In the genomic region with DNA sequence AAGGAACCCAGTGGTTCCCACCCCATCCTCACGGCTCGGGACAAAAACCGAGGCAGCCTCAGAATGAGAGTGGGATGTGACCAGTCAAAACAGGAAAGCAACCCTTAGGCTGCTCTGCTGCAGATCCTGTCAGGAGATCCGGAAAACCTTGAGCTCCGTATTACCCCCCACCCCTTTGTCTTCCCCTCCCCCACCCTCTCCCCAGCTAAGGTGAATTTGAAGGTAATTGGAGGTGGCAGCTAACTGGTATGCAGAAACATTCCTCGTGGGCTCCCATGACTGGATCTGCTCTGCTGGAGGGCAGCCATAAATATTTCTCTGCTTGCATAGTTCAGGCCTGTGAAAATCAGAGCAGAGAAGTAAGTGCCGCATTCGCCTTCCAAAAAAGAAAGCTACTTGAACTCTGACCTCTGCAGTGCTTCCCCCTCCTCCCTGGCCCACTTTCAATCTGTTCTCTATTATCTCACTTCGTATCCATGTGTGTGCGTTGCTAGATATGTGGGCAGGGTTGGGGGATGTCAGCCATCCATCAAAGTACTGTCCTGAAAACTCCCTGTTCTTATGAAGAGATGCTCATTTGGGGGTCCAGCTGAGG, we compare ENCODE assay signal across 8 mouse cellular contexts.
DNase-seq lines count a peak whose midpoint lies in the region; ATAC-seq lines count a peak whose summit lies in the region.

No protein-coding gene starts in this region.

- 57% methylated on average over 10 of the region's 10 CpGs for WGBS in forebrain, embryonic 10.5 days
- WGBS in forebrain, embryonic 14.5 days: 69% methylated on average over 10 of the region's 10 CpGs
- 10% methylated on average over 10 of the region's 10 CpGs for WGBS in embryonic facial prominence, embryonic 15.5 days
- WGBS in kidney, embryonic 14.5 days: 18% methylated on average over 10 of the region's 10 CpGs
- 31% methylated on average over 10 of the region's 10 CpGs for WGBS in neural tube, embryonic 11.5 days
- WGBS in liver, embryonic 11.5 days: 44% methylated on average over 10 of the region's 10 CpGs

- peak overlapping the region; percentile 75 for H3K27ac ChIP-seq in forebrain, embryonic 10.5 days
- no peak overlapping the region for H3K27ac ChIP-seq in forebrain, embryonic 14.5 days (ENCODE audit: low read depth, low read length)
- peak overlapping the region; percentile 82 for H3K27ac ChIP-seq in embryonic facial prominence, embryonic 15.5 days (replicated peaks)
- H3K27ac ChIP-seq in kidney, embryonic 14.5 days (ENCODE audit: low read depth, low read length): no peak overlapping the region; the same call in 1 of the 2 replicates
- H3K27ac ChIP-seq in neural tube, embryonic 11.5 days (ENCODE audit: low read depth, low read length): 0 out of 2 replicates have a peak overlapping the region, but pooled peaks have one; percentile 9
- no peak overlapping the region for H3K27ac ChIP-seq in liver, embryonic 11.5 days (ENCODE audit: low read depth, low read length)

- H3K36me3 ChIP-seq in forebrain, embryonic 10.5 days (replicated peaks): no peaks in the 10 kb centered on the region
- H3K36me3 ChIP-seq in forebrain, embryonic 14.5 days (ENCODE audit: control insufficient read depth, insufficient read depth, low read length): no peaks in the 10 kb centered on the region
- no peaks in the 10 kb centered on the region for H3K36me3 ChIP-seq in embryonic facial prominence, embryonic 15.5 days
- no peaks in the 10 kb centered on the region for H3K36me3 ChIP-seq in kidney, embryonic 14.5 days (ENCODE audit: control insufficient read depth, insufficient read depth, low read length)
- H3K36me3 ChIP-seq in neural tube, embryonic 11.5 days (ENCODE audit: control insufficient read depth, insufficient read depth, low read length): no peaks in the 10 kb centered on the region
- no peaks in the 10 kb centered on the region for H3K36me3 ChIP-seq in liver, embryonic 11.5 days (ENCODE audit: control insufficient read depth, insufficient read depth, low read length)

- no peaks in the 10 kb centered on the region for H3K27me3 ChIP-seq in forebrain, embryonic 10.5 days (ENCODE audit: poor library complexity, severe bottlenecking)
- H3K27me3 ChIP-seq in forebrain, embryonic 14.5 days (replicated peaks; ENCODE audit: control insufficient read depth, insufficient read depth, low read length): no peaks in the 10 kb centered on the region
- H3K27me3 ChIP-seq in embryonic facial prominence, embryonic 15.5 days: no peaks in the 10 kb centered on the region
- no peaks in the 10 kb centered on the region for H3K27me3 ChIP-seq in kidney, embryonic 14.5 days (ENCODE audit: control insufficient read depth, insufficient read depth, low read length)
- no peaks in the 10 kb centered on the region for H3K27me3 ChIP-seq in neural tube, embryonic 11.5 days (ENCODE audit: control insufficient read depth, insufficient read depth, low read length)
- H3K27me3 ChIP-seq in liver, embryonic 11.5 days (replicated peaks; ENCODE audit: control insufficient read depth, insufficient read depth, low read length): no peaks in the 10 kb centered on the region

- no peak overlapping the region for H3K4me2 ChIP-seq in forebrain, embryonic 14.5 days (ENCODE audit: low read length)
- peak overlapping the region; percentile 15; the same call in 1 of the 2 replicates for H3K4me2 ChIP-seq in embryonic facial prominence, embryonic 15.5 days (replicated peaks)
- H3K4me2 ChIP-seq in kidney, embryonic 14.5 days (replicated peaks; ENCODE audit: low read depth, low read length): no peak overlapping the region
- H3K4me2 ChIP-seq in neural tube, embryonic 11.5 days (ENCODE audit: low read depth): no peak overlapping the region
- no peak overlapping the region for H3K4me2 ChIP-seq in liver, embryonic 11.5 days

- H3K9me3 ChIP-seq in forebrain, embryonic 10.5 days: no peaks in the 10 kb centered on the region
- no peaks in the 10 kb centered on the region for H3K9me3 ChIP-seq in forebrain, embryonic 14.5 days (replicated peaks; ENCODE audit: control insufficient read depth, low read length)
- no peaks in the 10 kb centered on the region for H3K9me3 ChIP-seq in embryonic facial prominence, embryonic 15.5 days (replicated peaks)
- no peaks in the 10 kb centered on the region for H3K9me3 ChIP-seq in kidney, embryonic 14.5 days (ENCODE audit: control insufficient read depth, low read length)
- H3K9me3 ChIP-seq in neural tube, embryonic 11.5 days (ENCODE audit: control insufficient read depth, low read length): no peaks in the 10 kb centered on the region
- no peaks in the 10 kb centered on the region for H3K9me3 ChIP-seq in liver, embryonic 11.5 days (ENCODE audit: control insufficient read depth, low read length)

- peak; percentile 20 for DNase-seq in forebrain, embryonic 10.5 days (ENCODE audit: extremely low spot score, low spot score)
- no peak for DNase-seq in forebrain, embryonic 14.5 days (ENCODE audit: low spot score)
- peak; percentile 39 for DNase-seq in neural tube, embryonic 11.5 days (ENCODE audit: low spot score)
- no peak for DNase-seq in frontal cortex, postnatal 14 days (ENCODE audit: low spot score in 2 of 2)
- no peak for DNase-seq in liver, embryonic 11.5 days (ENCODE audit: low spot score)
- no peak for DNase-seq in thymus, postnatal 4 days

- H3K9ac ChIP-seq in forebrain, embryonic 14.5 days (ENCODE audit: low read length): no peak overlapping the region
- no peak overlapping the region for H3K9ac ChIP-seq in embryonic facial prominence, embryonic 15.5 days
- no peak overlapping the region for H3K9ac ChIP-seq in kidney, embryonic 14.5 days (ENCODE audit: low read depth, low read length)
- no peak overlapping the region; the same call in 1 of the 2 replicates for H3K9ac ChIP-seq in neural tube, embryonic 11.5 days (ENCODE audit: low read length)
- no peak overlapping the region for H3K9ac ChIP-seq in liver, embryonic 11.5 days (ENCODE audit: low read depth, low read length)

- no peak for ATAC-seq in forebrain, embryonic 14.5 days
- ATAC-seq in embryonic facial prominence, embryonic 15.5 days (ENCODE audit: insufficient number of reproducible peaks, low FRiP score, low TSS enrichment, low read depth): peak; percentile 63
- peak; percentile 63 for ATAC-seq in kidney, embryonic 14.5 days (ENCODE audit: low FRiP score, low TSS enrichment)
- no peak for ATAC-seq in neural tube, embryonic 11.5 days (ENCODE audit: insufficient read depth, low FRiP score, low TSS enrichment)
- ATAC-seq in liver, embryonic 11.5 days (replicated peaks; ENCODE audit: low FRiP score): no peak

- no peak overlapping the region for H3K4me3 ChIP-seq in forebrain, embryonic 10.5 days
- no peak overlapping the region for H3K4me3 ChIP-seq in forebrain, embryonic 14.5 days (ENCODE audit: low read depth, low read length)
- no peak overlapping the region for H3K4me3 ChIP-seq in embryonic facial prominence, embryonic 15.5 days (replicated peaks)
- no peak overlapping the region for H3K4me3 ChIP-seq in kidney, embryonic 14.5 days (ENCODE audit: low read length)
- no peak overlapping the region for H3K4me3 ChIP-seq in neural tube, embryonic 11.5 days (ENCODE audit: low read depth, low read length)
- H3K4me3 ChIP-seq in liver, embryonic 11.5 days (ENCODE audit: low read depth, low read length): no peak overlapping the region

- peaks cover 28% of the 10 kb centered on the region for H3K4me1 ChIP-seq in forebrain, embryonic 10.5 days
- H3K4me1 ChIP-seq in forebrain, embryonic 14.5 days (ENCODE audit: control insufficient read depth, insufficient read depth, low read length): no peaks in the 10 kb centered on the region
- peaks cover 34% of the 10 kb centered on the region for H3K4me1 ChIP-seq in embryonic facial prominence, embryonic 15.5 days
- peaks cover 13% of the 10 kb centered on the region; the same call in 1 of the 2 replicates for H3K4me1 ChIP-seq in kidney, embryonic 14.5 days (ENCODE audit: control insufficient read depth, insufficient read depth, low read length)
- no peaks in the 10 kb centered on the region for H3K4me1 ChIP-seq in neural tube, embryonic 11.5 days (ENCODE audit: control insufficient read depth, insufficient read depth, low read length)
- no peaks in the 10 kb centered on the region for H3K4me1 ChIP-seq in liver, embryonic 11.5 days (replicated peaks; ENCODE audit: control insufficient read depth, insufficient read depth, low read length)

Comparison
In these comparisons a context has a peak if more than half of its experiments do, and no peak if none do; other contexts are left out.
1. DNase-seq: peak in forebrain, embryonic 10.5 days (single experiment) and neural tube, embryonic 11.5 days (single experiment); none in forebrain, embryonic 14.5 days (single experiment), frontal cortex, postnatal 14 days (0 of 2), liver, embryonic 11.5 days (single experiment) and thymus, postnatal 4 days (single experiment).
2. H3K27ac ChIP-seq: peak in forebrain, embryonic 10.5 days (single experiment), embryonic facial prominence, embryonic 15.5 days (single experiment) and neural tube, embryonic 11.5 days (single experiment); none in forebrain, embryonic 14.5 days (single experiment), kidney, embryonic 14.5 days (single experiment) and liver, embryonic 11.5 days (single experiment).
3. ATAC-seq: peak in embryonic facial prominence, embryonic 15.5 days (single experiment) and kidney, embryonic 14.5 days (single experiment); none in forebrain, embryonic 14.5 days (single experiment), neural tube, embryonic 11.5 days (single experiment) and liver, embryonic 11.5 days (single experiment).